ENCODE assay signal across 9 mouse cellular contexts in genomic region chr3:103421275-103421621, GRCm38 (mm10).
DNase-seq lines count a peak whose midpoint lies in the region; ATAC-seq and TF ChIP-seq lines count a peak whose summit lies in the region.
"Had no signal": no experiment of that assay in that cellular context is flagged by ENCODE, and none has a peak within 500 bp of the region (broad histone marks: within the 10 kb centered on the region; RNA-seq: fewer than 3 reads in every experiment).

No protein-coding gene starts in this region.

- 62% methylated on average over 9 of the region's 9 CpGs for WGBS in forebrain, embryonic 10.5 days
- 37% methylated on average over 9 of the region's 9 CpGs for WGBS in forebrain, postnatal 0 days
- WGBS in hindbrain, embryonic 15.5 days = 24% methylated on average over 9 of the region's 9 CpGs
- 75% methylated on average over 9 of the region's 9 CpGs for WGBS in limb, embryonic 10.5 days

- no peak; the same call in 1 of the 2 replicates for ATAC-seq in forebrain, postnatal 0 days
- ATAC-seq in hindbrain, embryonic 15.5 days (ENCODE audit: low FRiP score, low read depth) = no peak

- H3K27ac ChIP-seq in forebrain, embryonic 10.5 days = peak overlapping the region; percentile 71
- H3K27ac ChIP-seq in forebrain, postnatal 0 days (ENCODE audit: low read depth, low read length) = no peak overlapping the region
- H3K27ac ChIP-seq in hindbrain, embryonic 15.5 days (replicated peaks) = peak overlapping the region; percentile 47; the same call in 1 of the 2 replicates
- H3K27ac ChIP-seq in limb, embryonic 10.5 days = peak overlapping the region; percentile 46; the same call in 1 of the 2 replicates

- peaks cover 31% of the 10 kb centered on the region for H3K4me1 ChIP-seq in forebrain, embryonic 10.5 days
- no peaks in the 10 kb centered on the region for H3K4me1 ChIP-seq in forebrain, postnatal 0 days (ENCODE audit: insufficient read depth)
- H3K4me1 ChIP-seq in E14TG2a.4 (replicated peaks; ENCODE audit: low read depth, low read length) = peaks cover 59% of the 10 kb centered on the region
- H3K4me1 ChIP-seq in hindbrain, embryonic 15.5 days (replicated peaks) = peaks cover 27% of the 10 kb centered on the region
- peaks cover 26% of the 10 kb centered on the region for H3K4me1 ChIP-seq in limb, embryonic 10.5 days

- no peaks in the 10 kb centered on the region for H3K36me3 ChIP-seq in forebrain, embryonic 10.5 days (replicated peaks)
- H3K36me3 ChIP-seq in forebrain, postnatal 0 days (ENCODE audit: insufficient read depth) = no peaks in the 10 kb centered on the region
- no peaks in the 10 kb centered on the region for H3K36me3 ChIP-seq in E14TG2a.4 (ENCODE audit: insufficient read depth, low read length)
- H3K36me3 ChIP-seq in hindbrain, embryonic 15.5 days = no peaks in the 10 kb centered on the region
- no peaks in the 10 kb centered on the region for H3K36me3 ChIP-seq in limb, embryonic 10.5 days

- peak; percentile 33 for DNase-seq in forebrain, embryonic 10.5 days (ENCODE audit: extremely low spot score, low spot score)
- DNase-seq in forebrain, postnatal 0 days = no peak
- no peak for DNase-seq in limb, embryonic 10.5 days (ENCODE audit: low spot score)
- DNase-seq in urinary bladder, postnatal 10 days (ENCODE audit: low spot score) = no peak
- no peak for DNase-seq in right cerebral cortex, postnatal 25 days
- no peak for DNase-seq in gastrocnemius, postnatal 25 days

- H3K27me3 ChIP-seq in forebrain, embryonic 10.5 days (ENCODE audit: poor library complexity, severe bottlenecking) = no peaks in the 10 kb centered on the region
- H3K27me3 ChIP-seq in forebrain, postnatal 0 days (ENCODE audit: insufficient read depth, low read length) = no peaks in the 10 kb centered on the region
- peaks cover 25% of the 10 kb centered on the region for H3K27me3 ChIP-seq in E14TG2a.4 (ENCODE audit: insufficient read depth, low read length)
- 0 out of 2 replicates have a peak, but pooled peaks cover 2% of the 10 kb centered on the region for H3K27me3 ChIP-seq in hindbrain, embryonic 15.5 days
- no peaks in the 10 kb centered on the region for H3K27me3 ChIP-seq in limb, embryonic 10.5 days (ENCODE audit: low read depth, poor library complexity, severe bottlenecking)

- no peak overlapping the region for H3K4me3 ChIP-seq in forebrain, embryonic 10.5 days
- no peak overlapping the region for H3K4me3 ChIP-seq in forebrain, postnatal 0 days (ENCODE audit: low read depth, low read length)
- 0 out of 2 replicates have a peak overlapping the region, but pooled peaks have one; percentile 7 for H3K4me3 ChIP-seq in E14TG2a.4 (replicated peaks; ENCODE audit: low read length)
- no peak overlapping the region for H3K4me3 ChIP-seq in hindbrain, embryonic 15.5 days
- no peak overlapping the region for H3K4me3 ChIP-seq in limb, embryonic 10.5 days

- no peak overlapping the region for H3K9ac ChIP-seq in forebrain, postnatal 0 days
- no peak overlapping the region for H3K9ac ChIP-seq in hindbrain, embryonic 15.5 days

- no peaks in the 10 kb centered on the region for H3K9me3 ChIP-seq in forebrain, embryonic 10.5 days
- no peaks in the 10 kb centered on the region for H3K9me3 ChIP-seq in forebrain, postnatal 0 days (ENCODE audit: low read length)
- H3K9me3 ChIP-seq in E14TG2a.4 (ENCODE audit: low read length) = no peaks in the 10 kb centered on the region
- H3K9me3 ChIP-seq in hindbrain, embryonic 15.5 days = no peaks in the 10 kb centered on the region
- H3K9me3 ChIP-seq in limb, embryonic 10.5 days (replicated peaks) = no peaks in the 10 kb centered on the region
- H3K9me3 ChIP-seq: megakaryocyte, embryonic 14.5 days had no signal

- TF ChIP-seq CTCF in forebrain, postnatal 0 days (IDR thresholded peaks at IDR 0.05; ENCODE audit: low read depth) = no peak
- TF ChIP-seq CTCF in E14TG2a.4 (conservative IDR thresholded peaks at IDR 0.05; ENCODE audit: low read length) = no peak

- no peak overlapping the region for H3K4me2 ChIP-seq in forebrain, postnatal 0 days (ENCODE audit: low read depth)
- H3K4me2 ChIP-seq in hindbrain, embryonic 15.5 days = peak overlapping the region; percentile 12; the same call in 1 of the 2 replicates
